17 mouse cellular contexts compared by ENCODE assay signal in genomic region chr5:35794942-35795341, GRCm38 (mm10). TPM values are rescaled to one million over a fixed set of nuclear protein-coding genes. Genes with fewer than 3 reads are reported as not detected.
DNase-seq lines count a peak whose midpoint lies in the region; ATAC-seq and TF ChIP-seq lines count a peak whose summit lies in the region.
"Had no signal": no experiment of that assay in that cellular context is flagged by ENCODE, and none has a peak within 500 bp of the region (broad histone marks: within the 10 kb centered on the region; RNA-seq: fewer than 3 reads in every experiment).

No protein-coding gene starts in this region.

- peak overlapping the region; percentile 69 for H3K27ac ChIP-seq in heart, adult 2 months
- peak overlapping the region; percentile 52 for H3K27ac ChIP-seq in heart, embryonic 16.5 days (ENCODE audit: low read length)
- no peak overlapping the region for H3K27ac ChIP-seq in midbrain, embryonic 13.5 days
- H3K27ac ChIP-seq in midbrain, embryonic 16.5 days (ENCODE audit: low read length): no peak overlapping the region
- peak overlapping the region; percentile 58 for H3K27ac ChIP-seq in heart, postnatal 0 days (ENCODE audit: low read depth)
- H3K27ac ChIP-seq: embryonic facial prominence, embryonic 12.5 days; hindbrain, embryonic 12.5 days; intestine, embryonic 15.5 days; limb, embryonic 13.5 days; liver, embryonic 14.5 days; lung, embryonic 15.5 days; midbrain, embryonic 12.5 days had no signal

- no peak overlapping the region for H3K9ac ChIP-seq in heart, adult 2 months (ENCODE audit: low read depth, low read length)
- peak overlapping the region; percentile 28; the same call in 1 of the 2 replicates for H3K9ac ChIP-seq in heart, embryonic 16.5 days (ENCODE audit: low read length)
- no peak overlapping the region for H3K9ac ChIP-seq in midbrain, embryonic 13.5 days (replicated peaks)
- no peak overlapping the region for H3K9ac ChIP-seq in midbrain, embryonic 16.5 days (ENCODE audit: low read depth, low read length)
- peak overlapping the region; percentile 23; the same call in 1 of the 2 replicates for H3K9ac ChIP-seq in heart, postnatal 0 days (replicated peaks; ENCODE audit: low read depth, low read length)
- H3K9ac ChIP-seq: embryonic facial prominence, embryonic 12.5 days; hindbrain, embryonic 12.5 days; intestine, embryonic 15.5 days; limb, embryonic 13.5 days; liver, embryonic 14.5 days; lung, embryonic 15.5 days; midbrain, embryonic 12.5 days had no signal

- ATAC-seq in heart, embryonic 16.5 days (replicated peaks; ENCODE audit: extremely low read depth, insufficient read depth, low FRiP score): 0 out of 2 replicates have a peak, but pooled peaks have one; percentile 49
- peak; percentile 53; the same call in 1 of the 2 replicates for ATAC-seq in midbrain, embryonic 13.5 days
- ATAC-seq in midbrain, embryonic 16.5 days: no peak
- ATAC-seq in heart, postnatal 0 days (ENCODE audit: insufficient read depth, low read depth): peak; percentile 62; the same call in 1 of the 2 replicates

- intact Hi-C loops in heart, adult 2 months (cut with DNase I): loop anchor here (1.0 kb wide), 1 partner anchor 63 kb away; no protein-coding TSS in a partner anchor
- intact Hi-C loops in heart, postnatal 14 days (cut with DNase I): loop anchor here (1.0 to 10.0 kb wide), 2 partner anchors 63 to 180 kb away; no protein-coding TSS in a partner anchor

- peaks cover 5% of the 10 kb centered on the region for H3K4me1 ChIP-seq in heart, adult 2 months (ENCODE audit: control insufficient read depth, insufficient read depth, low read length)
- H3K4me1 ChIP-seq in heart, embryonic 16.5 days (ENCODE audit: control insufficient read depth, insufficient read depth, low read length): peaks cover 14% of the 10 kb centered on the region
- H3K4me1 ChIP-seq in midbrain, embryonic 13.5 days (replicated peaks): no peaks in the 10 kb centered on the region
- no peaks in the 10 kb centered on the region for H3K4me1 ChIP-seq in midbrain, embryonic 16.5 days (ENCODE audit: control insufficient read depth, insufficient read depth, low read length)
- H3K4me1 ChIP-seq in heart, postnatal 0 days (ENCODE audit: control insufficient read depth, insufficient read depth): peaks cover 20% of the 10 kb centered on the region
- H3K4me1 ChIP-seq: embryonic facial prominence, embryonic 12.5 days; hindbrain, embryonic 12.5 days; midbrain, embryonic 12.5 days had no signal

- H3K9me3 ChIP-seq in heart, embryonic 16.5 days (replicated peaks; ENCODE audit: control insufficient read depth, low read length): no peaks in the 10 kb centered on the region
- no peaks in the 10 kb centered on the region for H3K9me3 ChIP-seq in midbrain, embryonic 13.5 days
- no peaks in the 10 kb centered on the region for H3K9me3 ChIP-seq in midbrain, embryonic 16.5 days (replicated peaks; ENCODE audit: control insufficient read depth, low read length, poor library complexity, severe bottlenecking)
- no peaks in the 10 kb centered on the region for H3K9me3 ChIP-seq in heart, postnatal 0 days (replicated peaks; ENCODE audit: control insufficient read depth, low read length)
- H3K9me3 ChIP-seq: embryonic facial prominence, embryonic 12.5 days; hindbrain, embryonic 12.5 days; intestine, embryonic 15.5 days; limb, embryonic 13.5 days; lung, embryonic 15.5 days; midbrain, embryonic 12.5 days had no signal

- H3K79me2 ChIP-seq in heart, adult 2 months (replicated peaks; ENCODE audit: control insufficient read depth, insufficient read depth, low read length): no peaks in the 10 kb centered on the region

- 57% methylated on average over 4 of the region's 4 CpGs for WGBS in heart, adult 2 months
- 53% methylated on average over 4 of the region's 4 CpGs for WGBS in heart, embryonic 16.5 days
- 69% methylated on average over 4 of the region's 4 CpGs for WGBS in midbrain, embryonic 13.5 days
- WGBS in midbrain, embryonic 16.5 days: 65% methylated on average over 4 of the region's 4 CpGs
- WGBS in heart, postnatal 0 days: 50% methylated on average over 4 of the region's 4 CpGs

- no peaks in the 10 kb centered on the region for H3K27me3 ChIP-seq in heart, adult 2 months (ENCODE audit: control insufficient read depth, insufficient read depth, low read length)
- no peaks in the 10 kb centered on the region; the same call in 1 of the 2 replicates for H3K27me3 ChIP-seq in heart, embryonic 16.5 days (ENCODE audit: control insufficient read depth, insufficient read depth, low read length)
- peaks cover 4% of the 10 kb centered on the region; the same call in 1 of the 2 replicates for H3K27me3 ChIP-seq in midbrain, embryonic 13.5 days
- H3K27me3 ChIP-seq in midbrain, embryonic 16.5 days (ENCODE audit: control insufficient read depth, insufficient read depth, low read depth, low read length): no peaks in the 10 kb centered on the region
- no peaks in the 10 kb centered on the region for H3K27me3 ChIP-seq in heart, postnatal 0 days (ENCODE audit: control insufficient read depth, insufficient read depth, low read length)
- H3K27me3 ChIP-seq: embryonic facial prominence, embryonic 12.5 days; limb, embryonic 13.5 days; midbrain, embryonic 12.5 days had no signal

- TF ChIP-seq CTCF in heart, adult 2 months (IDR thresholded peaks at IDR 0.05): no peak
- TF ChIP-seq CTCF in heart, postnatal 0 days (IDR thresholded peaks at IDR 0.05; ENCODE audit: low read depth): no peak

- no peaks in the 10 kb centered on the region for H3K36me3 ChIP-seq in heart, adult 2 months (ENCODE audit: control insufficient read depth, insufficient read depth, low read length)
- no peaks in the 10 kb centered on the region for H3K36me3 ChIP-seq in heart, embryonic 16.5 days (ENCODE audit: control insufficient read depth, insufficient read depth)
- H3K36me3 ChIP-seq in midbrain, embryonic 13.5 days: no peaks in the 10 kb centered on the region
- no peaks in the 10 kb centered on the region for H3K36me3 ChIP-seq in midbrain, embryonic 16.5 days (ENCODE audit: control insufficient read depth, insufficient read depth, low read length)
- no peaks in the 10 kb centered on the region for H3K36me3 ChIP-seq in heart, postnatal 0 days (replicated peaks; ENCODE audit: control insufficient read depth, insufficient read depth, low read length)
- H3K36me3 ChIP-seq: embryonic facial prominence, embryonic 12.5 days; hindbrain, embryonic 12.5 days; intestine, embryonic 15.5 days; limb, embryonic 13.5 days; lung, embryonic 15.5 days; midbrain, embryonic 12.5 days had no signal

- no peak overlapping the region for H3K4me2 ChIP-seq in heart, embryonic 16.5 days (ENCODE audit: low read depth, low read length)
- no peak overlapping the region for H3K4me2 ChIP-seq in midbrain, embryonic 13.5 days (replicated peaks)
- H3K4me2 ChIP-seq in midbrain, embryonic 16.5 days (ENCODE audit: low read length): no peak overlapping the region
- no peak overlapping the region for H3K4me2 ChIP-seq in heart, postnatal 0 days (ENCODE audit: low read depth, low read length)
- H3K4me2 ChIP-seq: embryonic facial prominence, embryonic 12.5 days; hindbrain, embryonic 12.5 days; intestine, embryonic 15.5 days; limb, embryonic 13.5 days; lung, embryonic 15.5 days; midbrain, embryonic 12.5 days had no signal

- H3K4me3 ChIP-seq in heart, adult 2 months: no peak overlapping the region
- no peak overlapping the region for H3K4me3 ChIP-seq in heart, embryonic 16.5 days (ENCODE audit: low read length)
- H3K4me3 ChIP-seq in midbrain, embryonic 13.5 days (replicated peaks): no peak overlapping the region
- no peak overlapping the region for H3K4me3 ChIP-seq in midbrain, embryonic 16.5 days (ENCODE audit: low read depth, low read length)
- no peak overlapping the region for H3K4me3 ChIP-seq in heart, postnatal 0 days (ENCODE audit: low read depth, low read length)
- H3K4me3 ChIP-seq: embryonic facial prominence, embryonic 12.5 days; hindbrain, embryonic 12.5 days; intestine, embryonic 15.5 days; limb, embryonic 13.5 days; lung, embryonic 15.5 days; midbrain, embryonic 12.5 days; myocyte had no signal

- no peak for DNase-seq in heart, adult 2 months
- DNase-seq in heart, adult 11 months: no peak
- no peak for DNase-seq in heart, postnatal 14 days
- peak; percentile 65 for DNase-seq in heart, postnatal 0 days (ENCODE audit: low spot score)
- no peak for DNase-seq in spleen, postnatal 4 days (ENCODE audit: low spot score in 2 of 2)

- TF ChIP-seq POLR2A in heart, adult 2 months (IDR thresholded peaks at IDR 0.05; ENCODE audit: insufficient read depth, low read depth, low read length): no peak

- TF ChIP-seq EP300 in heart, adult 2 months (IDR thresholded peaks at IDR 0.05; ENCODE audit: insufficient read depth, low read depth, low read length): no peak
- TF ChIP-seq EP300 in heart, postnatal 0 days (IDR thresholded peaks at IDR 0.05; ENCODE audit: low read depth): no peak

RNA-seq across cellular contexts. Expression of gene Ablim2, which starts 37.3 kb away (rescaled TPM):
- 10 to 100 TPM; 20.1 to 20.8 TPM for total RNA-seq in heart, adult 2 months (2021)
- polyA plus RNA-seq in heart, adult 2 months (2012; rRNA removed): 32.7 and 41.0 TPM in 2 replicates
- 4.7 and 7.3 TPM in 2 replicates for polyA plus RNA-seq in heart, embryonic 16.5 days (2015; fragmentation: Nextera tagmentation; extraction: Ambion mirVana)
- 10 to 100 TPM; 12.2 to 17.5 TPM for total RNA-seq in heart, postnatal 14 days (2021)
- 5.6 and 6.6 TPM in 2 replicates for polyA plus RNA-seq in midbrain, embryonic 13.5 days (2015; fragmentation: Nextera tagmentation; extraction: Ambion mirVana)
- 29.4 and 36.2 TPM in 2 replicates for polyA plus RNA-seq in midbrain, embryonic 16.5 days (2015; fragmentation: Nextera tagmentation; extraction: Ambion mirVana)
- 10.9 and 22.1 TPM in 2 replicates for total RNA-seq in heart, postnatal 0 days (2014; rRNA removed; ENCODE audit: low replicate concordance)
- polyA plus RNA-seq in heart, postnatal 0 days (2015; fragmentation: Nextera tagmentation; extraction: Ambion mirVana): 8.3 and 8.8 TPM in 2 replicates
- total RNA-seq: neutrophil, adult 5-6 weeks had no signal

RNA-seq across cellular contexts. Expression of gene Sh3tc1, which starts 55.2 kb away (rescaled TPM):
- 1 to 10 TPM; 5.7 to 7.2 TPM for total RNA-seq in heart, adult 2 months (2021)
- 6.3 and 6.8 TPM in 2 replicates for polyA plus RNA-seq in heart, adult 2 months (2012; rRNA removed)
- 8.3 and 10.0 TPM in 2 replicates for polyA plus RNA-seq in heart, embryonic 16.5 days (2015; fragmentation: Nextera tagmentation; extraction: Ambion mirVana)
- 10 to 100 TPM in 1 of 2 experiments, 1 to 10 TPM in 1; 9.8 to 10.6 TPM for total RNA-seq in heart, postnatal 14 days (2021)
- 2.7 and 3.8 TPM in 2 replicates for polyA plus RNA-seq in midbrain, embryonic 13.5 days (2015; fragmentation: Nextera tagmentation; extraction: Ambion mirVana)
- 1.8 and 3.2 TPM in 2 replicates for polyA plus RNA-seq in midbrain, embryonic 16.5 days (2015; fragmentation: Nextera tagmentation; extraction: Ambion mirVana)
- 11.4 and 15.2 TPM in 2 replicates for total RNA-seq in heart, postnatal 0 days (2014; rRNA removed; ENCODE audit: low replicate concordance)
- 6.8 and 9.4 TPM in 2 replicates for polyA plus RNA-seq in heart, postnatal 0 days (2015; fragmentation: Nextera tagmentation; extraction: Ambion mirVana)

Comparison
In these comparisons a context has a peak if more than half of its experiments do, and no peak if none do; other contexts are left out.
1. H3K9ac ChIP-seq: peak in heart, embryonic 16.5 days (single experiment) and heart, postnatal 0 days (single experiment); none in heart, adult 2 months (single experiment), midbrain, embryonic 13.5 days (single experiment) and midbrain, embryonic 16.5 days (single experiment).
2. H3K27ac ChIP-seq: peak in heart, adult 2 months (single experiment), heart, embryonic 16.5 days (single experiment) and heart, postnatal 0 days (single experiment); none in midbrain, embryonic 13.5 days (single experiment) and midbrain, embryonic 16.5 days (single experiment).